Mouse (Mus musculus): ENCODE results near the gene Klf14. TPM values are rescaled to one million over a fixed set of nuclear protein-coding genes. Genes with fewer than 3 reads are reported as not detected.
A peak's percentile ranks its signal among the peaks of the same experiment; 100 is the strongest.

The Klf14 gene
- total and polyA plus RNA-seq, 2 experiments from 2014 or later: 0.67 to 0.71 TPM

DNA sequence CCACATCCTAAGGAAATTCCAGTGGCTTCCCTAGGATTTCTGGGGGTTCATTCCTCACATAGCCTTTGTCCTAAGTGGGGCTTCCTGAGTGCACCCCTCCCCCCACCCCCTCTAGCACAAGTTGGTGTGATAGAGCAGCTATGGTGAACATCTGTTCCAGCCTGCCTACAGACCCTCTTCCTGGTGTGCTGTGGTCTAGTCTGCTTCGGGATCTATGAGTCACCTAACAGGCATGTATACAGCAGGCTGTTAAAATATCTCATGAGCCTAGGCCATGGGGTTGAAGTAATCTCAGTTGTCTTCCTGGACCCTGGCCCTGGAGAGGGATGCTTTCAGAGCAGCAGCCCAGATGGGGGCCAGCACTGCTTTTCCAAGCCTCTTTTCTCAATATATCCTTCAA, 19.7 kb upstream of the Klf14 start:
- no peak for TF ChIP-seq CTCF (IDR thresholded peaks at IDR 0.05)
- no peaks in the 10 kb centered on the region for H3K4me1 ChIP-seq (ENCODE audit: insufficient read depth, low read length)
- H3K9ac ChIP-seq (replicated peaks; ENCODE audit: low read length, poor library complexity, severe bottlenecking): no peak overlapping the region
- no peak overlapping the region for H3K4me3 ChIP-seq (ENCODE audit: low read depth, low read length)
- WGBS: 79% methylated on average over 1 of the region's 1 CpGs
- no peak overlapping the region for H3K27ac ChIP-seq (ENCODE audit: low read depth, low read length)
- H3K27me3 ChIP-seq (ENCODE audit: insufficient read depth, low read length): no peaks in the 10 kb centered on the region
- H3K9me3 ChIP-seq (ENCODE audit: low read length): no peaks in the 10 kb centered on the region
- ATAC-seq (ENCODE audit: low FRiP score) (no peak), DNase-seq (ENCODE audit: low spot score) (no peak)
- no peaks in the 10 kb centered on the region for H3K36me3 ChIP-seq (ENCODE audit: insufficient read depth, low read length)
- no peak overlapping the region for H3K4me2 ChIP-seq (ENCODE audit: low read depth, low read length, poor library complexity, severe bottlenecking)

DNA sequence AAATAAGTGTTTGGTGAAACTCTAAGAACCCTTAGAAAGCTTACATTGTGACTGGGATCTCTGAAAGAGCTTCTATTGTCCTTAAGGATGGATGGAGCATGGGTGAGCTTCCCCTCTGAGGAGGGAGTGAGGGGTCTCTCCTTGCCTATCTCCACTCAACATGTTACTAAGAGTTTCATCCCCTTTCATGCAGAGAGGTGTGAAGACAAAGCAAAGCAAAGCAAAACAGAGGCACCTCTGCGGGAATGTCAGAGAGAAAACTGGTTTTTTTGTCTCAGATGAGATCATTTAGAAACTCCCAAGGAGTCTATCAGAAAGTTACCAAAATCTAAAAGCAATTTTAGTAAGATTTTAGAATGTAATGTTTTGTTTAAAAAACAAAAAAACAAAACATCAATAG, 13.2 kb upstream of the Klf14 start:
- Histone ChIP-seq H3K4me3 (ENCODE audit: low read depth, low read length) (no peak overlapping the region), H3K4me1 (ENCODE audit: insufficient read depth, low read length) (no peaks in the 10 kb centered on the region), H3K27ac (ENCODE audit: low read depth, low read length) (no peak overlapping the region), H3K9ac (replicated peaks; ENCODE audit: low read length, poor library complexity, severe bottlenecking) (no peak overlapping the region), H3K27me3 (ENCODE audit: insufficient read depth, low read length) (no peaks in the 10 kb centered on the region), H3K4me2 (ENCODE audit: low read depth, low read length, poor library complexity, severe bottlenecking) (no peak overlapping the region), H3K9me3 (ENCODE audit: low read length) (no peaks in the 10 kb centered on the region), H3K36me3 (ENCODE audit: insufficient read depth, low read length) (no peaks in the 10 kb centered on the region)
- DNase-seq (ENCODE audit: low spot score): no peak
- no peak for TF ChIP-seq CTCF (IDR thresholded peaks at IDR 0.05)
- WGBS: 80% methylated on average over 1 of the region's 1 CpGs
- no peak for ATAC-seq (ENCODE audit: low FRiP score)

DNA sequence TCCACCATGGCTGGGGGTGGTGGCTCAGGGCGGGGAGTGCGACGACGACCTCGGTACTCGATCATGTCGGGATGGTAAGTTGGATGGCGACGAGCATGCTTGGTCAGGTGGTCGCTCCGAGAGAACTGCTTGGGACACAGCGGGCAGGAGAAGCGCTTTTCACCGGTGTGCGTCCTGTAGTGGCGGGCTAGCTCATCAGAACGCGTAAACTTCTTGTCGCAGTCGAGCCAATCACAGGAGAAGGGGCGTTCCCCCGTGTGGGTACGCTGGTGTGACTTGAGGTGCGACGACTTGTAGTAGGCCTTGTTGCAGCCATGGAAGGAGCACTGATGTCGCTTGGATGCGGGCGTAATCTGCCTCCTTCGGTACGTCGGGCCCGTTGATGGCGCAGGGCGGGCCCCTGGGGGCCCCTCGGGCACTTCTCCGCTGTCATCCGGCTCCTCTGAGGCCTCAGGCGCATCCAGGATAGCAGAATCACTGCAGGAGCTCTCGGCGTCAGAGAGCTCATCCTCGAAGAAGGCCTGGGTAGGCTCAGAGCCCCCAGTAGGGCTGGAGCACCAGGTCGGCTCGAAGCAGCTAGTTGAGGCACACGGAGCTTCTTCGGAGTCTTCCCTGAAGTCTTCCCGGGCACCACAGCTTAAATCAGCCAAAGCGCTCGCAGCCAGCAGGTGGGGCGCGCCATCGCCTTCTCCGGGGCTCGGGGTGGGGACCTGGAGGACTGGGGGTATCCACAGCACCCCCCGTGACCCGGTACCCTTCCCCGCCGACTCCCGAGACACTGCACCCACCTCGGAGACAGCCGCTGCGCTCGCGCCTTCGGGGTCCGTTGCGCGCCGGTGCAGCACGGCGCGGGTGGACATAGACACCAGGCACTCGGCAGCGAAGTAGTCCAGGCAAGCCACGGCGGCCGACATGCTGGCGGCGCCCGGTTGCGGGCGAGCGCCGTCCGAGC, 818 bp downstream of the Klf14 start:
- peaks cover 32% of the 10 kb centered on the region for H3K9me3 ChIP-seq (ENCODE audit: low read length)
- H3K4me1 ChIP-seq (ENCODE audit: insufficient read depth, low read length): no peaks in the 10 kb centered on the region
- no peak overlapping the region for H3K9ac ChIP-seq (replicated peaks; ENCODE audit: low read length, poor library complexity, severe bottlenecking)
- WGBS: 3% methylated on average over 83 of the region's 84 CpGs
- H3K36me3 ChIP-seq (ENCODE audit: insufficient read depth, low read length): no peaks in the 10 kb centered on the region
- TF ChIP-seq CTCF (IDR thresholded peaks at IDR 0.05): no peak
- H3K27me3 ChIP-seq (ENCODE audit: insufficient read depth, low read length): peaks cover 49% of the 10 kb centered on the region
- H3K4me2 ChIP-seq (ENCODE audit: low read depth, low read length, poor library complexity, severe bottlenecking): peak overlapping the region; percentile 54
- ATAC-seq (ENCODE audit: low FRiP score): no peak
- H3K27ac ChIP-seq (ENCODE audit: low read depth, low read length): no peak overlapping the region
- H3K4me3 ChIP-seq (ENCODE audit: low read depth, low read length): peak overlapping the region; percentile 46
- DNase-seq (ENCODE audit: low spot score): peak; percentile 33

DNA sequence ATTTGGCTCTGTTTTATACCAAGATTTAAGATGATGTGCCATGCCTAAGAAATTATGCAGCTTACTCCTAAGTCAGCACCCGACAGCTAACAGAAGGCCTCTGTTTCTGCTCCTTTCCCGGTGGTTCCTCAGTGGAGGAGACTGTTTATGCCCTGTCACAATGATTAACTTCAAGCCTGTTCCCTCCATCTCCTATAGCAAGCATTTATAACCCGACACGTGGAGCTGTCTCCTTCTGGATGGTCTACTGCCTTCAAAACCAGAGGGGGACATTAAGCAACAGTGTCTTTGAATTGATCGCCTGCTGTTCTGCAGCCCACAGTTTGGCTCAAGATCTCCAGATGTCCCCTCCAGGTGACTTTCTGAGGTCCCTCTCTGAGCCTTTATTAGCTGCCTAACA, 19.6 kb downstream of the Klf14 start:
- ATAC-seq (ENCODE audit: low FRiP score) (no peak), DNase-seq (ENCODE audit: low spot score) (no peak)
- Histone ChIP-seq H3K9ac (replicated peaks; ENCODE audit: low read length, poor library complexity, severe bottlenecking) (no peak overlapping the region), H3K4me1 (ENCODE audit: insufficient read depth, low read length) (no peaks in the 10 kb centered on the region), H3K27ac (ENCODE audit: low read depth, low read length) (no peak overlapping the region), H3K27me3 (ENCODE audit: insufficient read depth, low read length) (no peaks in the 10 kb centered on the region), H3K4me2 (ENCODE audit: low read depth, low read length, poor library complexity, severe bottlenecking) (no peak overlapping the region), H3K4me3 (ENCODE audit: low read depth, low read length) (no peak overlapping the region), H3K36me3 (ENCODE audit: insufficient read depth, low read length) (no peaks in the 10 kb centered on the region), H3K9me3 (ENCODE audit: low read length) (no peaks in the 10 kb centered on the region)
- TF ChIP-seq CTCF (IDR thresholded peaks at IDR 0.05): no peak
- 47% methylated on average over 5 of the region's 5 CpGs for WGBS

DNA sequence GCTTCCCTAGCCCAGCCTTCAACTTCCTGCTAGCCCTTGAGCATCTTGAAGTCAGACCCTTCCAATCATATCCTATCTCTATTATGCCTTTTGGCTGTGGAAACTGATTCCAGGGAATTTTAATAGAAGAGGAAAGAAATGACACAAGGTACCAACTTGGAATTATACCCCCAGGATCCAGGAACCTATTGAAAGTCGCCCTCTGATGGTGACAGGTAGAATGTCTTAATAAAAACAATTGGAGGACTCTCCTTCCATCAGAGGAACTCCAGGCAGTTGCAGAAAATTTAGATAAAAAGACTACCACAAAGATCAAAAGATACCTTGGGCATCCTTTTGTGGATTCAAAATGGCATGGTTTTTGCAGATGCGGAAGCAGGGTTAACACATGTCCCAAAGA, 36.1 kb downstream of the Klf14 start:
- no peak for DNase-seq (ENCODE audit: low spot score)
- H3K9me3 ChIP-seq (ENCODE audit: low read length): no peaks in the 10 kb centered on the region
- peak; percentile 47 for TF ChIP-seq CTCF (IDR thresholded peaks at IDR 0.05)
- H3K4me3 ChIP-seq (ENCODE audit: low read depth, low read length): no peak overlapping the region
- ATAC-seq (ENCODE audit: low FRiP score): no peak
- H3K4me1 ChIP-seq (ENCODE audit: insufficient read depth, low read length): peaks cover 5% of the 10 kb centered on the region
- H3K9ac ChIP-seq (replicated peaks; ENCODE audit: low read length, poor library complexity, severe bottlenecking): no peak overlapping the region
- no peak overlapping the region for H3K4me2 ChIP-seq (ENCODE audit: low read depth, low read length, poor library complexity, severe bottlenecking)
- WGBS: 40% methylated on average over 2 of the region's 2 CpGs
- H3K36me3 ChIP-seq (ENCODE audit: insufficient read depth, low read length): no peaks in the 10 kb centered on the region
- H3K27me3 ChIP-seq (ENCODE audit: insufficient read depth, low read length): no peaks in the 10 kb centered on the region
- H3K27ac ChIP-seq (ENCODE audit: low read depth, low read length): no peak overlapping the region

DNA sequence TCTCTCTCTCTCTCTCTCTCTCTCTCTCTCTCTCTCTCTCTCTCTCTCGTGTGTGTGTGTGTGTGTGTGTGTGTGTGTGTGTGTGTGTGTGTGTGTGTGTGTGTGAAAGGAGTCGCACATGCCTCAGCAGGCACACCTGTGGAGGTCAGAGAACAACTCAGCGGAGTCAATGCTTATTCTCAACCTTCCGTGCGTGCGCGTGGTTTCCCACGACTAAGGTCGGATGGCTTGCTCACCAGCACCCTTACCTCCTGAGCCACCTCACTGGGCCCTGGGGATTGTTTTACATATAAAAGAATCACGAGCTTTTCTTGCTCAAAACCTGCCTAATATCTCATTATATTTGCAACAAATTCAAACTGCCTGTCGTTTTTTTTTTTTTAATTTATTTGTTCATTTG, 37.1 kb downstream of the Klf14 start:
- H3K9ac ChIP-seq (replicated peaks; ENCODE audit: low read length, poor library complexity, severe bottlenecking): no peak overlapping the region
- H3K4me2 ChIP-seq (ENCODE audit: low read depth, low read length, poor library complexity, severe bottlenecking): peak overlapping the region; percentile 61
- no peak for TF ChIP-seq CTCF (IDR thresholded peaks at IDR 0.05)
- peak overlapping the region; percentile 33; the same call in 1 of the 2 replicates for H3K4me3 ChIP-seq (ENCODE audit: low read depth, low read length)
- H3K9me3 ChIP-seq (ENCODE audit: low read length): no peaks in the 10 kb centered on the region
- no peak for DNase-seq (ENCODE audit: low spot score)
- no peak overlapping the region for H3K27ac ChIP-seq (ENCODE audit: low read depth, low read length)
- H3K36me3 ChIP-seq (ENCODE audit: insufficient read depth, low read length): no peaks in the 10 kb centered on the region
- ATAC-seq (ENCODE audit: low FRiP score): no peak
- WGBS: 66% methylated on average over 10 of the region's 11 CpGs
- no peaks in the 10 kb centered on the region for H3K27me3 ChIP-seq (ENCODE audit: insufficient read depth, low read length)
- peaks cover 5% of the 10 kb centered on the region for H3K4me1 ChIP-seq (ENCODE audit: insufficient read depth, low read length)

Measured in midbrain, postnatal 0 days (tissue).